Mouse (Mus musculus): Measurements from ENCODE around the gene Mbnl2.

GRCm38 (mm10) chr14:120409854-120410253, 134.4 kb downstream of the Mbnl2 start:
- TF ChIP-seq SIN3A (IDR thresholded peaks at IDR 0.05; ENCODE audit: low read length), result no peak
- no peak for TF ChIP-seq POLR2AphosphoS2 (IDR thresholded peaks at IDR 0.05; ENCODE audit: low read depth, low read length)
- TF ChIP-seq CTCF (conservative IDR thresholded peaks at IDR 0.05 in 1 of 2, IDR thresholded peaks at IDR 0.05 in 1 of 2; ENCODE audit: low read depth in 2 of 2, low read length in 2 of 2), result no peak
- no peak for TF ChIP-seq MXI1 (IDR thresholded peaks at IDR 0.05; ENCODE audit: low read depth, low read length)
- TF ChIP-seq EP300 (IDR thresholded peaks at IDR 0.05; ENCODE audit: low read length), result no peak
- no peak for TF ChIP-seq POLR2A (IDR thresholded peaks at IDR 0.05; ENCODE audit: low read depth, low read length)
- TF ChIP-seq KAT2A (IDR thresholded peaks at IDR 0.05; ENCODE audit: insufficient replicate concordance, low read length), result no peak
- TF ChIP-seq E2F4 (IDR thresholded peaks at IDR 0.05; ENCODE audit: insufficient replicate concordance, low read depth, low read length), result no peak
- no peak for TF ChIP-seq UBTF (IDR thresholded peaks at IDR 0.05; ENCODE audit: low read depth, low read length)
- TF ChIP-seq HCFC1 (IDR thresholded peaks at IDR 0.05; ENCODE audit: low read depth, low read length), result no peak
- TF ChIP-seq MAX (IDR thresholded peaks at IDR 0.05; ENCODE audit: low read length), result no peak
- TF ChIP-seq USF1 (IDR thresholded peaks at IDR 0.05; ENCODE audit: low read depth, low read length), result no peak
- no peak for TF ChIP-seq GABPA (IDR thresholded peaks at IDR 0.05; ENCODE audit: insufficient replicate concordance, low read depth, low read length)
- no peak for TF ChIP-seq USF2 (conservative IDR thresholded peaks at IDR 0.05; ENCODE audit: low read depth, low read length)

All from CH12.LX (cell line).